In genomic region chr16:50833357-50833756, GRCm38 (mm10) we compare ENCODE assay signal across 27 mouse cellular contexts.
"Had no signal": no experiment of that assay in that cellular context is flagged by ENCODE, and none has a peak within 500 bp of the region (broad histone marks: within the 10 kb centered on the region; RNA-seq: fewer than 3 reads in every experiment).

No protein-coding gene starts in this region.

- H3K36me3 ChIP-seq: heart, embryonic 13.5 days; heart, embryonic 15.5 days; hindbrain, embryonic 13.5 days; hindbrain, embryonic 15.5 days; kidney, embryonic 15.5 days; limb, embryonic 13.5 days; limb, embryonic 15.5 days; liver, embryonic 12.5 days had no signal

- H3K27me3 ChIP-seq: heart, embryonic 13.5 days; heart, embryonic 15.5 days; hindbrain, embryonic 13.5 days; hindbrain, embryonic 15.5 days; kidney, embryonic 15.5 days; limb, embryonic 13.5 days; limb, embryonic 15.5 days; liver, embryonic 12.5 days had no signal

- ATAC-seq: hindbrain, postnatal 0 days; intestine, embryonic 16.5 days; liver, embryonic 12.5 days had no signal

- H3K9ac ChIP-seq: heart, embryonic 13.5 days; heart, embryonic 15.5 days; hindbrain, embryonic 13.5 days; hindbrain, embryonic 15.5 days; kidney, embryonic 15.5 days; limb, embryonic 13.5 days; limb, embryonic 15.5 days; liver, embryonic 12.5 days; liver, embryonic 14.5 days had no signal

- DNase-seq: gastrocnemius, postnatal 14 days; gastrocnemius, postnatal 36 days; heart, adult 11 months; heart, adult 2 months; heart, postnatal 14 days; heart, postnatal 36 days; kidney, adult 11 months; kidney, adult 2 months; kidney, adult 9 months; kidney, postnatal 14 days; kidney, postnatal 36 days; layer of hippocampus, postnatal 36 days; lung, adult 18-20 months had no signal

- H3K9me3 ChIP-seq: heart, embryonic 13.5 days; heart, embryonic 15.5 days; hindbrain, embryonic 13.5 days; hindbrain, embryonic 15.5 days; kidney, embryonic 15.5 days; limb, embryonic 13.5 days; limb, embryonic 15.5 days; liver, embryonic 12.5 days had no signal

- H3K4me3 ChIP-seq: heart, adult 2 months; heart, embryonic 13.5 days; heart, embryonic 15.5 days; hindbrain, embryonic 13.5 days; hindbrain, embryonic 15.5 days; kidney, embryonic 15.5 days; layer of hippocampus, adult 2 months; limb, embryonic 13.5 days; limb, embryonic 15.5 days; liver, embryonic 12.5 days had no signal

- H3K4me2 ChIP-seq: heart, embryonic 11.5 days; heart, embryonic 13.5 days; heart, embryonic 15.5 days; hindbrain, embryonic 13.5 days; hindbrain, embryonic 15.5 days; kidney, embryonic 15.5 days; limb, embryonic 13.5 days; limb, embryonic 15.5 days; liver, embryonic 12.5 days had no signal

- H3K27ac ChIP-seq: heart, adult 2 months; heart, embryonic 13.5 days; heart, embryonic 15.5 days; hindbrain, embryonic 13.5 days; hindbrain, embryonic 15.5 days; hindbrain, postnatal 0 days; kidney, embryonic 15.5 days; kidney, postnatal 0 days; layer of hippocampus, adult 2 months; limb, embryonic 13.5 days; limb, embryonic 15.5 days; liver, embryonic 12.5 days; liver, embryonic 14.5 days had no signal

- H3K4me1 ChIP-seq: heart, embryonic 13.5 days; heart, embryonic 15.5 days; hindbrain, embryonic 13.5 days; hindbrain, embryonic 15.5 days; kidney, embryonic 15.5 days; limb, embryonic 13.5 days; limb, embryonic 15.5 days; liver, embryonic 12.5 days had no signal
